Mouse (Mus musculus) myocyte (in vitro differentiated cells): Measurements from ENCODE around the gene Pacsin2. TPM values are rescaled to one million over a fixed set of nuclear protein-coding genes. Genes with fewer than 3 reads are reported as not detected.

ENCODE experiments used
- H3K27me3 ChIP-seq: one replicate; pipeline ENCODE4 v1.6.1; 2011; ENCODE audit not compliant: control insufficient read depth, insufficient read depth, insufficient read length
- H3K36me3 ChIP-seq: one replicate; pipeline ENCODE4 v1.6.1; 2011; ENCODE audit not compliant: control insufficient read depth, insufficient read depth
- H3K4me2 ChIP-seq: one replicate; pipeline ENCODE4 v1.6.1; 2011; ENCODE audit warnings: low read depth, control low read depth
- H3K4me3 ChIP-seq: one replicate; pipeline ENCODE4 v1.5.1; 2011; ENCODE audit warnings: mild to moderate bottlenecking, control low read depth, moderate library complexity
- H3K79me2 ChIP-seq: one replicate; pipeline ENCODE4 v1.6.1; 2011; ENCODE audit not compliant: control insufficient read depth, insufficient read depth
- H3ac ChIP-seq: one replicate; pipeline ENCODE4 v1.6.1; 2011; ENCODE audit not compliant: control insufficient read depth, insufficient read length
- CEBPB ChIP-seq: IDR thresholded peaks from 2 replicates; pipeline ENCODE4 v1.6.1; 2011; ENCODE audit warnings: mild to moderate bottlenecking, moderate library complexity; ENCODE audit not compliant: poor library complexity, insufficient read depth, severe bottlenecking
- E2F4 ChIP-seq: IDR thresholded peaks from one replicate; pipeline ENCODE4 v1.6.1; 2011; ENCODE audit warnings: mild to moderate bottlenecking, control low read depth, moderate library complexity; ENCODE audit not compliant: insufficient read depth
- MAX ChIP-seq: IDR thresholded peaks from one replicate; pipeline ENCODE4 v1.6.1; 2011; ENCODE audit warnings: low read depth, mild to moderate bottlenecking, control low read depth
- MYOD1 ChIP-seq, 3 experiments: IDR thresholded peaks; one replicate each; pipeline ENCODE4 v1.6.1; 2011; ENCODE audit warnings: control low read depth in 2 of 3, low read depth in 2 of 3, mild to moderate bottlenecking in 2 of 3, moderate library complexity in 1 of 3; ENCODE audit not compliant: insufficient read length in 2 of 3, control insufficient read depth in 1 of 3
- MYOG ChIP-seq, 3 experiments: IDR thresholded peaks; one replicate each; pipeline ENCODE4 v1.6.1; 2011; ENCODE audit warnings: control low read depth in 2 of 3, low read depth in 2 of 3, mild to moderate bottlenecking in 2 of 3; ENCODE audit not compliant: insufficient read length in 2 of 3, control insufficient read depth in 1 of 3, insufficient read depth in 1 of 3
- POLR2A ChIP-seq: IDR thresholded peaks from one replicate; pipeline ENCODE4 v1.6.1; 2011; ENCODE audit warnings: low read depth, mild to moderate bottlenecking, control low read depth, moderate library complexity; ENCODE audit not compliant: insufficient read length
- POLR2AphosphoS2 ChIP-seq: IDR thresholded peaks from one replicate; pipeline ENCODE4 v1.6.1; 2011; ENCODE audit warnings: low read depth, control low read depth; ENCODE audit not compliant: insufficient read length
- REST ChIP-seq: IDR thresholded peaks from one replicate; pipeline ENCODE4 v1.6.1; 2011; ENCODE audit warnings: mild to moderate bottlenecking, control low read depth, moderate library complexity; ENCODE audit not compliant: insufficient read depth, insufficient read length
- SRF ChIP-seq: IDR thresholded peaks from one replicate; pipeline ENCODE4 v1.6.1; 2011; ENCODE audit warnings: low read depth; ENCODE audit not compliant: control insufficient read depth, insufficient read length
- TCF12 ChIP-seq: IDR thresholded peaks from one replicate; pipeline ENCODE4 v1.6.1; 2011; ENCODE audit warnings: mild to moderate bottlenecking, control low read depth; ENCODE audit not compliant: poor library complexity, insufficient read depth, severe bottlenecking
- TCF3 ChIP-seq: IDR thresholded peaks from one replicate; pipeline ENCODE4 v1.6.1; 2011; ENCODE audit warnings: low read depth, control low read depth; ENCODE audit not compliant: insufficient read length
- USF1 ChIP-seq: IDR thresholded peaks from one replicate; pipeline ENCODE4 v1.6.1; 2011; ENCODE audit warnings: low read depth, mild to moderate bottlenecking, control low read depth, moderate library complexity
- polyA plus RNA-seq: library from polyadenylated mRNA; unstranded; fragments of >200 nt; fragmentation: generic; extraction: Trizol; gene quantifications from one replicate; pipeline ENCODE4 v1.2.1, GENCODE M21; 2012; ENCODE audit warnings: missing spikeins

The Pacsin2 gene
- polyA plus RNA-seq, 1 experiment = 122 TPM

- Histone ChIP-seq H3K79me2 (no peaks in the 10 kb centered on the region), H3K36me3 (no peaks in the 10 kb centered on the region), H3K27me3 (no peaks in the 10 kb centered on the region), H3ac (no peak overlapping the region), H3K4me3 (no peak overlapping the region), H3K4me2 (peak overlapping the region; percentile 53)
- no peak for TF ChIP-seq E2F4
- no peak for TF ChIP-seq REST
- TF ChIP-seq USF1 = no peak
- TF ChIP-seq TCF3 = no peak
- no peak for TF ChIP-seq MAX
- TF ChIP-seq POLR2AphosphoS2 = no peak
- no peak for TF ChIP-seq MYOG (IDR thresholded peaks at IDR 0.05; ENCODE audit: control insufficient read depth in 1 of 3, insufficient read depth in 1 of 3, insufficient read length in 2 of 3, low read depth in 2 of 3)
- TF ChIP-seq TCF12 = no peak
- TF ChIP-seq POLR2A = no peak
Measured at GRCm38 (mm10) chr15:83478096-83478495, 13.7 kb upstream of the Pacsin2 start.

GRCm38 (mm10) chr15:83476593-83477273 lies 12.3 kb upstream of the Pacsin2 start:
- Histone ChIP-seq H3K27me3 (no peaks in the 10 kb centered on the region), H3K79me2 (no peaks in the 10 kb centered on the region)

GRCm38 (mm10) chr15:83474466-83474836 lies 10.0 kb upstream of the Pacsin2 start:
- Histone ChIP-seq H3ac (no peak overlapping the region), H3K4me3 (peak overlapping the region; percentile 2), H3K27me3 (no peaks in the 10 kb centered on the region), H3K79me2 (no peaks in the 10 kb centered on the region), H3K36me3 (no peaks in the 10 kb centered on the region), H3K4me2 (peak overlapping the region; percentile 98)
- TF ChIP-seq TCF3 (no peak), POLR2AphosphoS2 (peak; percentile 76), POLR2A (peak; percentile 73), MAX (no peak)

More at GRCm38 (mm10) chr15:83476593-83477273, 12.3 kb upstream of the Pacsin2 start:
- no peak for TF ChIP-seq TCF12
- no peak for TF ChIP-seq CEBPB
- TF ChIP-seq MAX = no peak
- TF ChIP-seq E2F4 = no peak
- no peak for TF ChIP-seq MYOD1 (IDR thresholded peaks at IDR 0.05; ENCODE audit: control insufficient read depth in 1 of 3, insufficient read length in 2 of 3, low read depth in 2 of 3)
- no peak for TF ChIP-seq REST
- no peak for TF ChIP-seq SRF
- no peak for TF ChIP-seq POLR2AphosphoS2
- TF ChIP-seq USF1 = no peak
- Histone ChIP-seq H3K4me2 (no peak overlapping the region), H3K36me3 (no peaks in the 10 kb centered on the region), H3ac (no peak overlapping the region), H3K4me3 (no peak overlapping the region)

GRCm38 (mm10) chr15:83473832-83474465 lies 9.5 kb upstream of the Pacsin2 start:
- H3K36me3 ChIP-seq = no peaks in the 10 kb centered on the region
- H3K4me3 ChIP-seq = peak overlapping the region; percentile 2
- H3ac ChIP-seq = no peak overlapping the region
- H3K79me2 ChIP-seq = no peaks in the 10 kb centered on the region
- H3K27me3 ChIP-seq = no peaks in the 10 kb centered on the region
- peak overlapping the region; percentile 98 for H3K4me2 ChIP-seq
- TF ChIP-seq CEBPB = no peak
- TF ChIP-seq TCF12 = peak; percentile 79
- TF ChIP-seq POLR2A = peak; percentile 51
- no peak for TF ChIP-seq SRF
- peak; percentile 65 to 91 (median 70) for TF ChIP-seq MYOD1 (IDR thresholded peaks at IDR 0.05; ENCODE audit: control insufficient read depth in 1 of 3, insufficient read length in 2 of 3, low read depth in 2 of 3)
- TF ChIP-seq TCF3 = peak; percentile 77
- TF ChIP-seq MYOG (IDR thresholded peaks at IDR 0.05; ENCODE audit: control insufficient read depth in 1 of 3, insufficient read depth in 1 of 3, insufficient read length in 2 of 3, low read depth in 2 of 3) = peak; percentile 48 to 93 (median 83)
- peak; percentile 58 for TF ChIP-seq POLR2AphosphoS2

GRCm38 (mm10) chr15:83473251-83473650 lies 8.8 kb upstream of the Pacsin2 start:
- no peaks in the 10 kb centered on the region for H3K36me3 ChIP-seq
- H3K27me3 ChIP-seq = no peaks in the 10 kb centered on the region
- TF ChIP-seq CEBPB (0 out of 2 replicates have a peak, but pooled peaks have one; percentile 44), POLR2AphosphoS2 (no peak), TCF12 (no peak), POLR2A (no peak)
- H3K79me2 ChIP-seq = no peaks in the 10 kb centered on the region
- no peak overlapping the region for H3K4me3 ChIP-seq
- no peak overlapping the region for H3ac ChIP-seq
- H3K4me2 ChIP-seq = peak overlapping the region; percentile 98
